Mouse (Mus musculus) testis, postnatal 10 days (tissue): ENCODE measurements around the gene Ttc30a2.
"Not testable (repeated sequence)": the region's sequence is repeated elsewhere in the genome, so short reads cannot be mapped to it uniquely, and the experiment has no call there.

Experiments used
- DNase-seq: peaks from one replicate; pipeline ENCODE4 v3.0.0; 2021; ENCODE audit warnings: low spot score

Gene Ttc30a2

GRCm38 (mm10) chr2:75980933-75981439 lies 3.0 kb upstream of the Ttc30a2 start:
- DNase-seq = not testable (repeated sequence)

- not testable (repeated sequence) for DNase-seq
Observed at GRCm38 (mm10) chr2:75976070-75976469, 1.9 kb downstream of the Ttc30a2 start.

GRCm38 (mm10) chr2:75974131-75974530 lies 3.8 kb downstream of the Ttc30a2 start:
- DNase-seq = no peak

GRCm38 (mm10) chr2:75964972-75965371 lies 13.0 kb downstream of the Ttc30a2 start:
- DNase-seq = peak; percentile 54

- peak; percentile 82 for DNase-seq
Observed at GRCm38 (mm10) chr2:75964512-75964911, 13.5 kb downstream of the Ttc30a2 start.

- no peak for DNase-seq
Observed at GRCm38 (mm10) chr2:75964051-75964450, 13.9 kb downstream of the Ttc30a2 start.

GRCm38 (mm10) chr2:75963211-75963840 lies 14.6 kb downstream of the Ttc30a2 start:
- no peak for DNase-seq

GRCm38 (mm10) chr2:75960366-75961330 lies 17.3 kb downstream of the Ttc30a2 start:
- no peak for DNase-seq

- DNase-seq = no peak
Observed at GRCm38 (mm10) chr2:75959850-75960365, 18.1 kb downstream of the Ttc30a2 start.

GRCm38 (mm10) chr2:75959183-75959849 lies 18.7 kb downstream of the Ttc30a2 start:
- DNase-seq = peak; percentile 49

GRCm38 (mm10) chr2:75955709-75956108 lies 22.3 kb downstream of the Ttc30a2 start:
- no peak for DNase-seq

- no peak for DNase-seq
Observed at GRCm38 (mm10) chr2:75953320-75953719, 24.6 kb downstream of the Ttc30a2 start.

- DNase-seq = no peak
Observed at GRCm38 (mm10) chr2:75950685-75951084, 27.3 kb downstream of the Ttc30a2 start.

GRCm38 (mm10) chr2:75938117-75939063 lies 39.6 kb downstream of the Ttc30a2 start, which contains the start of gene Ttc30b:
TSS of gene Ttc30b (minus strand) at chr2:75938585.
- peak; percentile 81 for DNase-seq

GRCm38 (mm10) chr2:75937520-75938116 lies 40.4 kb downstream of the Ttc30a2 start:
- DNase-seq = not testable (repeated sequence)

GRCm38 (mm10) chr2:75936685-75937084 lies 41.3 kb downstream of the Ttc30a2 start:
- not testable (repeated sequence) for DNase-seq

GRCm38 (mm10) chr2:75933541-75933940 lies 44.4 kb downstream of the Ttc30a2 start:
- no peak for DNase-seq

GRCm38 (mm10) chr2:75930941-75931340 lies 47.0 kb downstream of the Ttc30a2 start:
- no peak for DNase-seq

GRCm38 (mm10) chr2:75929786-75930444 lies 48.1 kb downstream of the Ttc30a2 start:
- no peak for DNase-seq

GRCm38 (mm10) chr2:75929141-75929540 lies 48.8 kb downstream of the Ttc30a2 start:
- no peak for DNase-seq
